Mouse (Mus musculus) left cerebral cortex, postnatal 10 days (tissue): ENCODE data around the gene Mobp. TPM values are rescaled to one million over a fixed set of nuclear protein-coding genes. Genes with fewer than 3 reads are reported as not detected.
"Not testable (repeated sequence)": the region's sequence is repeated elsewhere in the genome, so short reads cannot be mapped to it uniquely, and the experiment has no call there.

Source experiments
- DNase-seq, 2 experiments: peaks; one replicate each; pipeline ENCODE4 v3.0.0; 2021 to 2022; ENCODE audit warnings: low spot score in 2 of 2, mixed read lengths in 1 of 2; ENCODE audit errors: extremely low spot score in 1 of 2
- intact Hi-C: fragments of 180-260 bp; cut with DNase I; formaldehyde crosslinking; loops from one replicate; pipeline ENCODE4 v1.15.1; 2025
- total RNA-seq, 2 experiments: library from RNA; stranded (reverse); gene quantifications; 2 replicates each; pipeline ENCODE4 v1.2.3; 2021

Mobp gene
- 10 to 100 TPM; 18.6 to 57.9 TPM for total RNA-seq

GRCm38 (mm10) chr9:120149222-120149828, at the start of gene Mobp:
Gene Mobp, plus strand, starts transcription at chr9:120149707.
- DNase-seq: no peak
- intact Hi-C loops: no loop called here

- intact Hi-C loops: no loop called here
- DNase-seq: no peak
These were observed 48.3 kb upstream of the Mobp start for GRCm38 (mm10) chr9:120101165-120101564.

GRCm38 (mm10) chr9:120108953-120109352, 40.6 kb upstream of the Mobp start:
- intact Hi-C loops, DNase-seq: not testable (repeated sequence)

- intact Hi-C loops: no loop called here
- DNase-seq: peak; percentile 93 to 98
These were observed 39.1 kb upstream of the Mobp start, which contains the start of gene Slc25a38 for GRCm38 (mm10) chr9:120110211-120111018. Gene Slc25a38, plus strand, starts transcription at chr9:120110374.

- intact Hi-C loops: no loop called here
- DNase-seq: no peak
These were observed 38.2 kb upstream of the Mobp start for GRCm38 (mm10) chr9:120111156-120111945.

GRCm38 (mm10) chr9:120112472-120112871, 37.0 kb upstream of the Mobp start:
- no peak for DNase-seq
- intact Hi-C loops: no loop called here

- intact Hi-C loops: no loop called here
These were observed 36.1 kb upstream of the Mobp start for GRCm38 (mm10) chr9:120113456-120113855.

GRCm38 (mm10) chr9:120114051-120114788, 35.3 kb upstream of the Mobp start:
- no peak for DNase-seq
- intact Hi-C loops: no loop called here

More at GRCm38 (mm10) chr9:120113456-120113855, 36.1 kb upstream of the Mobp start:
- DNase-seq: no peak

- intact Hi-C loops: no loop called here
- DNase-seq: no peak
These were observed 34.7 kb upstream of the Mobp start for GRCm38 (mm10) chr9:120114789-120115151.

GRCm38 (mm10) chr9:120115580-120115979, 33.9 kb upstream of the Mobp start:
- intact Hi-C loops: no loop called here

GRCm38 (mm10) chr9:120116184-120116624, 33.3 kb upstream of the Mobp start:
- intact Hi-C loops: no loop called here
- DNase-seq: no peak

More at GRCm38 (mm10) chr9:120115580-120115979, 33.9 kb upstream of the Mobp start:
- DNase-seq: no peak

- DNase-seq: no peak
- intact Hi-C loops: no loop called here
These were observed 31.3 kb upstream of the Mobp start for GRCm38 (mm10) chr9:120118212-120118611.

- intact Hi-C loops: no loop called here
- DNase-seq: no peak
These were observed 29.0 kb upstream of the Mobp start for GRCm38 (mm10) chr9:120120503-120120902.

GRCm38 (mm10) chr9:120126868-120127267, 22.6 kb upstream of the Mobp start:
- intact Hi-C loops: no loop called here
- DNase-seq: no peak

GRCm38 (mm10) chr9:120127538-120128251, 21.8 kb upstream of the Mobp start, which contains the start of gene Rpsa:
Gene Rpsa, plus strand, starts transcription at chr9:120127689.
- intact Hi-C loops: no loop called here
- DNase-seq: peak; percentile 98

GRCm38 (mm10) chr9:120129276-120129675, 20.2 kb upstream of the Mobp start:
- intact Hi-C loops: no loop called here

GRCm38 (mm10) chr9:120131784-120132288, 17.7 kb upstream of the Mobp start:
- no peak for DNase-seq
- intact Hi-C loops: no loop called here

More at GRCm38 (mm10) chr9:120129276-120129675, 20.2 kb upstream of the Mobp start:
- no peak for DNase-seq
